Mouse (Mus musculus) CH12.LX (cell line): ENCODE results near the gene Tmem120a. TPM values are rescaled to one million over a fixed set of nuclear protein-coding genes. Genes with fewer than 3 reads are reported as not detected.

Experiments used
- DNase-seq: peaks from one replicate; pipeline ENCODE4 v3.0.0-alpha.2; 2013; ENCODE audit errors: extremely low read depth
- H3K27ac ChIP-seq: 2 replicates; pipeline ENCODE4 v1.5.1; 2012; ENCODE audit warnings: low read depth, mild to moderate bottlenecking, control low read depth, moderate library complexity; ENCODE audit not compliant: insufficient read depth
- H3K27me3 ChIP-seq: replicated peaks from 2 replicates; pipeline ENCODE3; 2012; ENCODE audit warnings: inconsistent platforms
- H3K36me3 ChIP-seq, 2 experiments: replicated peaks in 1 of 2; 2 replicates each; pipeline versions ENCODE3 to v1.6.1; 2012; ENCODE audit warnings: inconsistent platforms in 1 of 2, low read length in 1 of 2, mild to moderate bottlenecking in 1 of 2, mixed read lengths in 1 of 2, moderate library complexity in 1 of 2; ENCODE audit not compliant: control insufficient read depth in 1 of 2, insufficient read depth in 1 of 2
- H3K4me1 ChIP-seq, 2 experiments: 2 replicates each; pipeline ENCODE4 v1.6.1; 2012; ENCODE audit warnings: inconsistent platforms in 1 of 2, moderate library complexity in 1 of 2; ENCODE audit not compliant: insufficient read depth in 2 of 2, control insufficient read depth in 1 of 2
- H3K4me2 ChIP-seq: 2 replicates; pipeline ENCODE4 v1.6.1; 2012; ENCODE audit warnings: low read depth, mild to moderate bottlenecking, control low read depth; ENCODE audit not compliant: poor library complexity, insufficient read depth, severe bottlenecking
- H3K4me3 ChIP-seq, 3 experiments: fragments of 150-350 bp in 1 of 3; sonication (generic) in 1 of 3; replicated peaks in 1 of 3; 2 replicates each; pipeline versions ENCODE3 to v1.5.1; 2011 to 2012; ENCODE audit warnings: low read depth in 2 of 3, low read length in 2 of 3, mild to moderate bottlenecking in 2 of 3, moderate library complexity in 2 of 3, control low read depth in 1 of 3, improper control_type of control experiment in 1 of 3, inconsistent platforms in 1 of 3, mixed read lengths in 1 of 3; ENCODE audit not compliant: poor library complexity in 1 of 3
- H3K79me2 ChIP-seq: replicated peaks from 2 replicates; pipeline ENCODE4 v1.6.1; 2012; ENCODE audit warnings: mild to moderate bottlenecking, moderate library complexity; ENCODE audit not compliant: control insufficient read depth, poor library complexity, insufficient read depth, severe bottlenecking; ENCODE audit errors: extremely low read depth
- H3K9ac ChIP-seq: 2 replicates; pipeline ENCODE4 v1.6.1; 2012; ENCODE audit warnings: low read depth, mild to moderate bottlenecking, control low read depth, moderate library complexity; ENCODE audit not compliant: insufficient read depth
- H3K9me3 ChIP-seq: replicated peaks from 2 replicates; pipeline ENCODE3; 2012; ENCODE audit warnings: low read length, inconsistent platforms, mixed read lengths
- CHD2 ChIP-seq: IDR thresholded peaks from 2 replicates; pipeline ENCODE4 v1.6.1; 2011; ENCODE audit warnings: low read length, improper control_type of control experiment
- CTCF ChIP-seq, 2 experiments: IDR thresholded peaks in 1 of 2; conservative IDR thresholded peaks in 1 of 2; 2 replicates each; pipeline ENCODE4 v1.5.1; 2011 to 2012; ENCODE audit warnings: low read depth in 2 of 2, low read length in 2 of 2, improper control_type of control experiment in 1 of 2, inconsistent platforms in 1 of 2, mild to moderate bottlenecking in 1 of 2, moderate library complexity in 1 of 2
- ELF1 ChIP-seq: IDR thresholded peaks from 2 replicates; pipeline ENCODE4 v1.6.1; 2014; ENCODE audit warnings: low read depth, mild to moderate bottlenecking, inconsistent platforms, low read length, improper control_type of control experiment
- ETS1 ChIP-seq: conservative IDR thresholded peaks from 2 replicates; pipeline ENCODE4 v1.6.1; 2012; ENCODE audit warnings: low read depth, mild to moderate bottlenecking, inconsistent platforms, low read length, improper control_type of control experiment, moderate library complexity
- MAFK ChIP-seq: IDR thresholded peaks from 2 replicates; pipeline ENCODE4 v1.6.1; 2011; ENCODE audit warnings: low read length, improper control_type of control experiment; ENCODE audit not compliant: insufficient replicate concordance
- MAX ChIP-seq: IDR thresholded peaks from 2 replicates; pipeline ENCODE4 v1.6.1; 2011; ENCODE audit warnings: low read length, improper control_type of control experiment
- MXI1 ChIP-seq: IDR thresholded peaks from 2 replicates; pipeline ENCODE4 v1.6.1; 2011; ENCODE audit warnings: mild to moderate bottlenecking, low read depth, low read length, improper control_type of control experiment
- PAX5 ChIP-seq: IDR thresholded peaks from 2 replicates; pipeline ENCODE4 v1.6.1; 2012; ENCODE audit warnings: low read length, inconsistent platforms, mixed read lengths
- POLR2A ChIP-seq: IDR thresholded peaks from 2 replicates; pipeline ENCODE4 v1.6.1; 2011; ENCODE audit warnings: low read depth, mild to moderate bottlenecking, improper control_type of control experiment, low read length
- POLR2AphosphoS2 ChIP-seq: IDR thresholded peaks from 2 replicates; pipeline ENCODE4 v1.6.1; 2011; ENCODE audit warnings: low read depth, low read length, improper control_type of control experiment
- SMC3 ChIP-seq: IDR thresholded peaks from 2 replicates; pipeline ENCODE4 v1.6.1; 2011; ENCODE audit warnings: low read depth, low read length, improper control_type of control experiment
- UBTF ChIP-seq: IDR thresholded peaks from 2 replicates; pipeline ENCODE4 v1.6.1; 2012; ENCODE audit warnings: low read depth, mild to moderate bottlenecking, inconsistent platforms, low read length, improper control_type of control experiment, moderate library complexity
- ZMIZ1 ChIP-seq: IDR thresholded peaks from 2 replicates; pipeline ENCODE4 v1.6.1; 2012; ENCODE audit warnings: low read depth, mild to moderate bottlenecking, inconsistent platforms, low read length, improper control_type of control experiment
- ZNF384 ChIP-seq: IDR thresholded peaks from 2 replicates; pipeline ENCODE4 v1.6.1; 2012; ENCODE audit warnings: low read depth, low read length, improper control_type of control experiment, inconsistent platforms
- dilution Hi-C: fragments of 300-500 bp; cut with MboI; formaldehyde crosslinking; loops from 2 replicates; pipeline ENCODE4 v1.14.3; 2020; ENCODE audit warnings: low sequenced_read_pairs; ENCODE audit not compliant: extremely low pct_unique_long_range_greater_than_20kb, extremely low pct_ligation_motif_present
- in situ Hi-C: fragments of 300-500 bp; cut with MboI; formaldehyde crosslinking; loops from 3 replicates; pipeline ENCODE4 v1.14.3; 2019; ENCODE audit warnings: low sequenced_read_pairs, low pct_ligation_motif_present, low pct_unique_long_range_greater_than_20kb, mixed read lengths
- polyA plus RNA-seq: library from polyadenylated mRNA; unstranded; fragments of >175 nt; gene quantifications from 2 replicates; pipeline ENCODE4 v1.2.1, GENCODE M21; 2012; ENCODE audit warnings: low read depth; ENCODE audit not compliant: insufficient read length
- total RNA-seq, 2 experiments: library from RNA; depleted of rRNA; stranded (reverse); fragments of 300-350 nt in 1 of 2; fragments of >200 nt in 1 of 2; gene quantifications; 2 replicates each; pipeline ENCODE4 v1.2.3; 2012 to 2014

The Tmem120a gene
- total and polyA plus RNA-seq, 3 experiments: 12.0 to 27.1 (median 21.4) TPM

GRCm38 (mm10) chr5:135737154-135737553 is 7.1 kb downstream of the Tmem120a start:
- TF ChIP-seq CHD2 (no peak), SMC3 (peak; percentile 24), CTCF (conservative IDR thresholded peaks at IDR 0.05 in 1 of 2, IDR thresholded peaks at IDR 0.05 in 1 of 2; ENCODE audit: low read depth in 2 of 2, low read length in 2 of 2) (peak; percentile 47 to 55; a peak in 3 of 4 replicates), PAX5 (no peak)
- H3K27me3 ChIP-seq: no peaks in the 10 kb centered on the region
- H3K36me3 ChIP-seq: peaks cover 49 to 73% of the 10 kb centered on the region in 2 experiments
- no peaks in the 10 kb centered on the region for H3K9me3 ChIP-seq
- no peak overlapping the region for H3K4me3 ChIP-seq
- dilution Hi-C loops (no loop called here), in situ Hi-C loops (no loop called here)
- no peak for DNase-seq
- H3K9ac ChIP-seq: no peak overlapping the region
- H3K4me1 ChIP-seq: peaks cover 0 to 7% of the 10 kb centered on the region in 2 experiments; a peak in 1 of 4 replicates
- no peak overlapping the region for H3K27ac ChIP-seq
- no peak overlapping the region for H3K4me2 ChIP-seq
- H3K79me2 ChIP-seq: no peaks in the 10 kb centered on the region

- DNase-seq: no peak
- H3K79me2 ChIP-seq: no peaks in the 10 kb centered on the region
- no peak overlapping the region for H3K4me3 ChIP-seq
- TF ChIP-seq POLR2AphosphoS2 (no peak), POLR2A (no peak)
- H3K36me3 ChIP-seq: peaks cover 52 to 75% of the 10 kb centered on the region in 2 experiments
- dilution Hi-C loops: no loop called here
- H3K4me2 ChIP-seq: no peak overlapping the region
- in situ Hi-C loops: no loop called here
- no peak overlapping the region for H3K9ac ChIP-seq
- no peak overlapping the region for H3K27ac ChIP-seq
- H3K27me3 ChIP-seq: no peaks in the 10 kb centered on the region
- peaks cover 0 to 7% of the 10 kb centered on the region in 2 experiments; a peak in 1 of 4 replicates for H3K4me1 ChIP-seq
- H3K9me3 ChIP-seq: no peaks in the 10 kb centered on the region
These were observed 7.7 kb downstream of the Tmem120a start for GRCm38 (mm10) chr5:135736544-135736943.

GRCm38 (mm10) chr5:135735741-135736140 is 8.5 kb downstream of the Tmem120a start:
- DNase-seq: no peak
- H3K36me3 ChIP-seq: peaks cover 59 to 77% of the 10 kb centered on the region in 2 experiments
- no peaks in the 10 kb centered on the region for H3K9me3 ChIP-seq
- no peak for TF ChIP-seq POLR2AphosphoS2
- peaks cover 0 to 7% of the 10 kb centered on the region in 2 experiments; a peak in 1 of 4 replicates for H3K4me1 ChIP-seq
- in situ Hi-C loops (no loop called here), dilution Hi-C loops (no loop called here)
- no peak overlapping the region for H3K9ac ChIP-seq
- no peaks in the 10 kb centered on the region for H3K27me3 ChIP-seq
- H3K4me2 ChIP-seq: no peak overlapping the region
- no peak overlapping the region for H3K4me3 ChIP-seq
- no peaks in the 10 kb centered on the region for H3K79me2 ChIP-seq
- no peak overlapping the region for H3K27ac ChIP-seq

GRCm38 (mm10) chr5:135734057-135734680 is 10.1 kb downstream of the Tmem120a start:
- Histone ChIP-seq H3K4me1 (peaks cover 0 to 7% of the 10 kb centered on the region in 2 experiments; a peak in 1 of 4 replicates), H3K79me2 (no peaks in the 10 kb centered on the region), H3K4me3 (no peak overlapping the region), H3K36me3 (peaks cover 74 to 84% of the 10 kb centered on the region in 2 experiments), H3K27ac (no peak overlapping the region), H3K4me2 (no peak overlapping the region), H3K27me3 (no peaks in the 10 kb centered on the region), H3K9me3 (no peaks in the 10 kb centered on the region), H3K9ac (no peak overlapping the region)
- dilution Hi-C loops (no loop called here), in situ Hi-C loops (no loop called here)
- TF ChIP-seq POLR2AphosphoS2: no peak
- TF ChIP-seq MAX: no peak
- no peak for TF ChIP-seq PAX5
- TF ChIP-seq ELF1: no peak
- TF ChIP-seq UBTF: no peak
- no peak for TF ChIP-seq ZNF384
- TF ChIP-seq ETS1: no peak
- TF ChIP-seq ZMIZ1: no peak
- no peak for TF ChIP-seq MAFK
- TF ChIP-seq MXI1: no peak
- no peak for DNase-seq
